Mouse (Mus musculus): ENCODE results near the gene Pmf1.

Gene Pmf1

GRCm38 (mm10) chr3:88354396-88355165 lies 55.5 kb downstream of the Pmf1 start:
- DNase-seq (ENCODE audit: low read depth, low spot score): no peak

GRCm38 (mm10) chr3:88352907-88353306 lies 57.2 kb downstream of the Pmf1 start:
- DNase-seq (ENCODE audit: low read depth, low spot score): no peak

DNA sequence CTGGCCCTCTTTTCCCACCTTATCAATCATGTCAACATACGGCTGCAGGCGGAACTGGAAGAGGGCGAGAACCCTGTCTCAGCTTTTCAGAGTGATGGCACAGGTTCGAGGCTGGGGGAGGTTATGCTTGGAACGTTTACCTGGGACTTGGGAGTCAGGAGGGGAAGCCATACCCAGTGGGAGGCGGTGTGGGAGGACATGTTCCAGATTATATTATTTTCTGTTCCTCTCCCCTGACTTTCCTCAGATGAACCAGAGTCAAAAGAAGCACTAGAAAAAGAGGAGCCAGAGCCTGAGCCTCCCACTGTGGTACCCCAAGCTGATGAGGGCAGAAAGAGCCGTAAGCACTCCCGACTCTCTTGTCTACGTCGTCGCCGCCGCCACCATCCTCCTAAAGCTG lies 59.4 kb downstream of the Pmf1 start:
- DNase-seq (ENCODE audit: low read depth, low spot score): no peak

Data from c-Kit-negative CD71-positive TER-119-positive erythroid progenitor cells, embryonic 14.5 days (primary cell).